Mouse (Mus musculus) ovary, adult 18-20 months (tissue): ENCODE data around the gene Anapc16.

ENCODE experiments used
- DNase-seq: peaks from one replicate; pipeline ENCODE4 v3.0.0; 2022; ENCODE audit warnings: low spot score, mixed read lengths

Anapc16 gene

GRCm38 (mm10) chr10:59970450-59971062 is 32.4 kb downstream of the Anapc16 start:
- DNase-seq, result no peak

DNA sequence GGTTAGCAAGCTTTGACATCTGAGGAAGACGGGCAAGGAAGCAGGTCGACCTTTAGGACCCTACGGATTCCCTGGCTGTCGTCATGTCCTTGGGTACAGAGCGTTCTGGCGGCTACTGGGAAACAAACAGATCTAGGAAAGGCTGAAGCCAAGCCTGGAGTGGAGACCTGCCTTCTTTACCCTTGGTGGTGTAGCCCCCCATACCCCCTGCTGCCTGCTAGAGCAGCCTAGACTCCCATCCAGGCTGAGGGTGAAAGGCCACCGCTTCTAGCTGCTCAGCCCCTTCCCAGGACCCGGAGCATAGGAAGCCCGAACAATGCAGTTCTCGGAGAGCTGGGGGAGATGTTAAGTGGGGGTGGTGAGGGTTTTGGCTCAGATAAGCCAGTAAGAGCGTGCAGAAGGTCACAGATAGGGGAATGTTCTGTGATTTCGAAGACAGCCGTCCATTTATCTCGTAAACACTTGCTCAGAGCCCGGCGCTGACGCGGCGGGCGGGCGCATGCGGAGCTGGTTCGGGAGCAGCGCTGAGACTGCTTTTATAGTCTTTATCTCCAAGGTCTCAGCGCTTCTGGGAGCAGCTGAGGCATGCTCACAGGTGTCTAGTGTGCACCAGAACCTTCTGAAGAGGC is 33.0 kb downstream of the Anapc16 start:
- DNase-seq, result peak; percentile 83

- peak; percentile 55 for DNase-seq
Measured at GRCm38 (mm10) chr10:59967309-59967942, 35.5 kb downstream of the Anapc16 start.

GRCm38 (mm10) chr10:59966743-59967142 is 36.2 kb downstream of the Anapc16 start:
- no peak for DNase-seq

DNA sequence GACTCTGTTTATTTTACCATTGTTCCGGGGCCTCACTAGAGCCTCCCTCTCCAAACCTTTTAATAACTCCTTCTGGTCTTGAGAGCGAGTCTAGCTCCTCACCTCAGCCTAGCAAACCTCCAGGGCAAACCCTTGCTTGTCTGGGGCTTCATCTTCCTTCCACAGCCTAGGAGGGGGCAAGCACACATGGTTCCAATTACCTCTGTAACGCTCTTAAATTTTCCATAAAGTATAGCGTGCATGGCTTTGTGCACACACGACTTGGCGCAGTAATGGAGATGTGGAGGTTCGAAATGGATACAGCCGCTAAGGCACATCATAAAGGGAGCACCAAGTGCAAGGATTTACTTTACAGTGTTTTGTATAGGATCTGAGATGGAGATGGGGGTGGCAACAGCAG is 37.1 kb downstream of the Anapc16 start:
- no peak for DNase-seq

- no peak for DNase-seq
Measured at GRCm38 (mm10) chr10:59965362-59965695, 37.6 kb downstream of the Anapc16 start.

GRCm38 (mm10) chr10:59964504-59965361 is 38.2 kb downstream of the Anapc16 start:
- no peak for DNase-seq

GRCm38 (mm10) chr10:59963609-59964008 is 39.3 kb downstream of the Anapc16 start:
- DNase-seq, result no peak

DNA sequence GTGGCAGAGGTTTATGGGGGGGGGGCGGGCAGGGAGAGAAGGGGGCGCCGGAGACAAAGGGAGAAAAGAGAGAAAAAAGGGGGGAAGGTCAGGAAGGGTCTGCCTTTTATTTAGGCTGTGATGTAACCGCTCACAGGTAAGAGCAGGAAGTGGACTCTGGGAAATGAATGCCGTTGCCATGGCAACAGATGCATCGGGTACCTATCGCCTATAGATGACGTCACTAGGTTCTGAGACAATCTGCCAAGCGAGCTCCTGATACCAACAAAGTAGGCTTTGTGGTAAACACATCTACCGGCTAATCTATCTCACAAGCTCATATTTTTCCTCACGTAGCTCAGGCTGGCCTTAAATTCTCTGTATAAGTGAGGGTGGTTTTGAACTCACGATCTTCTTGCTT is 43.4 kb downstream of the Anapc16 start:
- no peak for DNase-seq

DNA sequence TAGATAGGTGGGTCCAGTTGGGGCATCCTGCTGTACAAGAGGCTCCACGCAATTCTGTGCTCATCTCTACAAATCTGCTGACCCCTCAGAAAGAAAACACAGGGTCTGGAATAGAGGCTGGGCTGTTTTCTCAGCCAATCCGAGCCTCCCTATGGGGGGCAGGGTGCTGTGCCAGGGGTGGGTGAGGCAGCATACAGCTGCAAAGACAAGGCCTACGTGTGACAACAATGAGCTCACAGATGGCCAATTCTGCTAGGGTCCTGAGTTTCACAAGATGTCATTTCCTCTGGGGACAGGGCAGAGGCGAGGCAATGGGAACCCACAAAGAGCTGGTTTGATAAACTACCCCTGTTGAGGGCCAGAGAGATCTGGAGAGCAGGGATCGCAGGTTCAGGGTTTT is 44.5 kb downstream of the Anapc16 start:
- DNase-seq, result no peak

DNA sequence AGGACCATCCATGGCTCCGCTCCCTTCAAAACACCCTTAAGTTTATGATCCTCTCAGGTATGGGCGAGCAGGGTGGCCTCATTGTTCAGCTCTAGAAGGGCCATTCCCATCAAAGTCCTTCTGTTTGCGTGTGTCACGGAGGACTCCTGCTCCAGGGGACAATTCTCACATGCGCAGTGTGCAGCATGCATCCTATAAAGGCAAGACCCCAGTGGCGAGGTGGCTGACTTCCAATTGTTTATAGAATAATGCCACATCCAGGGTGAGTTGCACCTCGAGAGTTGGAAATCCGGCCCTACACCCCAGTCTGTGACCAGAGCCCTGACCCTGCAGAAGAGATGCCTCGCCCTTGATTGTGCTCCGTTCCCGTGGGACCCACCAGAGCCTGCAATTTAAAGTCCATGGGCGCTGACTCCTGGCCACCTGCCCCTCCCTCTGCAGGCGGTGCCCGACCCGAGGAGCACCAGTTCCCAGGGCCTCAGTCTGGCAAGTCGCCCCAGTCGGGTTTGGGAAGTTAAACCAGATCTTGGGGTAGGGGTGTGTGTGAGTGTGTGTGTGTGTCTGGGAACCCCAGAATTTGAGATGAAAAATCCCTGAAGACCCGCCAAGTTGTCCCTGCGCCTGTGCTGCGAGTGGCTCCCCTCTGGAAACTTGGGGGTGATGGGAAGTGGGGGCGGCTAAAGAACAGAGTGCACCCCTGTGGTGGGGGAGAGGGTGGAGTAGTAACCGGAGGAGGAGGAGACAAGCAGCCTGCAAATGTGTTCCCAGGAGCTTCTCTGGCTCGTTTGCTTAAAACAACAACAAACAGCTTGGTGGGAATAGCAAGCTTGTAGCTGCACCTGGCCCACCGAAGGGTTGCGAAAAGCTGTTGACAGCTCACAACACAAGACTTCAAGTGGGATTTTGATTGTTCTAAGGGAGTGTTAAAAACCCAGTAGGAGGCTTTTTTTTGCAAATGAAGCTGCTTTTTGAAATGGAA is 45.5 kb downstream of the Anapc16 start:
- DNase-seq, result no peak

GRCm38 (mm10) chr10:59956681-59957080 is 46.3 kb downstream of the Anapc16 start:
- DNase-seq, result no peak

- no peak for DNase-seq
Measured at GRCm38 (mm10) chr10:59953564-59954039, 49.3 kb downstream of the Anapc16 start.

GRCm38 (mm10) chr10:59952781-59953563 is 50.0 kb downstream of the Anapc16 start:
- DNase-seq, result no peak

- peak; percentile 47 for DNase-seq
Measured at GRCm38 (mm10) chr10:59952152-59952780, 50.7 kb downstream of the Anapc16 start.

DNA sequence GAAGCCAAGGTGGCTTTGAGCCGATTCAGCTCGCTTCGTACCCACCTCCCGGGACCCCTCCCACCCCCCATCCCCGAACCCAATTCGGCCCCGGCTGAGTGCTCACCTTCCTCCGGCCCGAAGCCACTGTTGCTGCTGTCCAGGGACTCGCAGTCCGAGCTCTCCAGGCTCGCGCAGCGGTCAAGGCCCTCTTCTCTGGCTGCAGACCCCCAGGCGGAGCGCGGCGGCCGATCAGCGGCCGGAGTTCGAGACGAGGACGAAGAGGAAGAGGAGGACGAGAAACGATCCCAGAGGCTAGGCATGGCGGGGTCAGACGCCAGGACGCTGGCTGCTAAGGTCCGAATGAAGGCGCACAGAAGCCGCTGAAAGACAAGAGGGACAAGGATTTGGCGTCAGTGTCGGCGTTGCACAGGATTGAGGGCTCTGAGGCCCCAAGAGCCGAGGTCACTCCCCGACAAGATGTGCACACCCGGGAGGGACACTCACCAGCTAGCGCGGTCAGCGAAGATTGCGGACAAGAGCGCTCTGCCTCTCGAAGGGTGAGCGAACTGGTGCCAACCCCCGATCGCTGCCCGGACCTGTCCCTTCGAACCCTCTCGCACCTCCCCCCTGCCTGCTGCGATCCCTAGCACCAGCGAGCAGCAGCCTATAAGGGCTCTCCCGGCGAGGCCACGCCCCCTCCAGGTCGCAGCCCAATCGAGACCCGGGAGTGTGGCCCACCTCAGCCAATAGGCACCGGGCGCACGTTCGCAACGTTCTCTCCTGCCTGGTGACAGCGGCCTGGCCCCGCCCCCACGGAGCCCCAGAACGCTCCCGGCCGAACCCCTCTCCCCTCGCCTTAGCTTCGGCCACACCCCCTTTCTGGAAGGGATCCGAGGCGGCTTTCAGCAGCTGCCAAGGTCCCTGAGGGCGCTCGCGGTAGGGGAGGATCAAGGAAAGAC is 51.5 kb downstream of the Anapc16 start, which contains the start of gene Ddit4:
Gene Ddit4 (minus strand): TSS at position 624 of the 941 bp plus-strand sequence.
- DNase-seq, result peak; percentile 100

- DNase-seq, result peak; percentile 68
Measured at GRCm38 (mm10) chr10:59950716-59951191, 52.2 kb downstream of the Anapc16 start.

DNA sequence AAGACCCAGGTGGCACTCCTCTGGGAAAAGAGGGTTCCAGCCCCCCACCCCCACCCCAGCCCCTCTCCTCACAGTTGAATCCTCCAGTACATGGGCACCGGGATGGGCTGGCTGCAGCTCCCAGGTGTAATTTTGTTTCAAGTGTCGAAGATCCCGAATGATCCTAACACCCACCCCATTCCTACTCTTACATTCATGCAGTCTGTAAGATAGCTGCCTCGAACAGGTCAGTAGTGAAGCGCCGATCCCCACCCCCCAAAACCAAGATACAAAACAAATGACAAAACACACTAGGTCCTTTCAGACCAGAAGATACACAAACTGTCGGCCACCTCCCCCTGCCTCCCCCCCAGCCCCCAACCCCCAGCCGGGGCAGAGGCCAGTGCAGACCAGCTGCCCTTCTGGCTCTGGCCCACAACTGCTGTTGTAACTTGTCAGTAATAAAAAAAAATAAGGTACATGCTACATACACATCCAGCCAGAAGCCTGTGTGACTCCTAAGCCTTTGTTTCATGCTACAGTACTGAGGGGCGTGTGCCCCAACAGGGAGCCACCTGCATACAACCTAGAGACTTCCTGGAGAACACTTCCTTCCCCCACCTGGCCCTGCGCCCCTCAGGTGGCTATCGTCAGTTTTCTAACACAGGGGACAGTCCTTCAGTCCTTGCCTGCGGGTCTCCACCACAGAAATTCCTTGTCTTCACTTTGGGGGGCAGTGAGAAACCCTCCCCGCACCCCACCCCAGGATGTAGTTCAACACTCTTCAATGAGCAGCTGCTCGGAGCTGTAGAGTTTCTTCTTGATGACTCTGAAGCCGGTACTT is 52.9 kb downstream of the Anapc16 start:
- DNase-seq, result no peak
